8 mouse cellular contexts compared by ENCODE assay signal in genomic region chr2:26445666-26446445, GRCm38 (mm10). TPM values are rescaled to one million over a fixed set of nuclear protein-coding genes. Genes with fewer than 3 reads are reported as not detected.
A peak's percentile ranks its signal among the peaks of the same experiment; 100 is the strongest.
DNase-seq lines count a peak whose midpoint lies in the region; ATAC-seq and TF ChIP-seq lines count a peak whose summit lies in the region.

No protein-coding gene starts in this region.

- H3K4me3 ChIP-seq in bone marrow, adult 2 months (replicated peaks; ENCODE audit: control insufficient read depth, low read depth, low read length): peak overlapping the region; percentile 78
- peak overlapping the region; percentile 86 for H3K4me3 ChIP-seq in forebrain, embryonic 14.5 days (ENCODE audit: low read depth, low read length)
- H3K4me3 ChIP-seq in lung, embryonic 14.5 days (ENCODE audit: low read depth, low read length): peak overlapping the region; percentile 94

- intact Hi-C loops in heart, postnatal 36 days (cut with DNase I): loop anchor here (2.0 to 5.0 kb wide), 3 partner anchors 33 to 191 kb away; no protein-coding TSS in a partner anchor

- H3K4me1 ChIP-seq in bone marrow, adult 2 months (ENCODE audit: control insufficient read depth, insufficient read depth, low read length): peaks cover 5% of the 10 kb centered on the region
- H3K4me1 ChIP-seq in forebrain, embryonic 14.5 days (ENCODE audit: control insufficient read depth, insufficient read depth, low read length): peaks cover 27% of the 10 kb centered on the region
- peaks cover 14% of the 10 kb centered on the region for H3K4me1 ChIP-seq in lung, embryonic 14.5 days (ENCODE audit: insufficient read depth)

- peak; percentile 95 for DNase-seq in ES-CJ7 (ENCODE audit: low read depth, low spot score)
- DNase-seq in forebrain, embryonic 14.5 days (ENCODE audit: low spot score): peak; percentile 97
- peak; percentile 85 to 98 for DNase-seq in heart, postnatal 36 days
- peak; percentile 91 for DNase-seq in layer of hippocampus, adult 9-10 months (ENCODE audit: low spot score)
- DNase-seq in lung, embryonic 14.5 days: peak; percentile 95
- peak; percentile 93 for DNase-seq in ovary, postnatal 10 days (ENCODE audit: low spot score)
- peak; percentile 86 for DNase-seq in urinary bladder, postnatal 25 days (ENCODE audit: low spot score)

- H3K27me3 ChIP-seq in forebrain, embryonic 14.5 days (replicated peaks; ENCODE audit: control insufficient read depth, insufficient read depth, low read length): no peaks in the 10 kb centered on the region
- no peaks in the 10 kb centered on the region for H3K27me3 ChIP-seq in lung, embryonic 14.5 days (ENCODE audit: insufficient read depth, low read length)

- no peaks in the 10 kb centered on the region for H3K9me3 ChIP-seq in forebrain, embryonic 14.5 days (replicated peaks; ENCODE audit: control insufficient read depth, low read length)
- H3K9me3 ChIP-seq in lung, embryonic 14.5 days (ENCODE audit: low read depth, low read length): no peaks in the 10 kb centered on the region

- under 1% methylated on average over 44 of the region's 44 CpGs for WGBS in bone marrow, adult 2 months
- WGBS in forebrain, embryonic 14.5 days: 1% methylated on average over 44 of the region's 44 CpGs
- under 1% methylated on average over 44 of the region's 44 CpGs for WGBS in lung, embryonic 14.5 days

- peaks cover 12% of the 10 kb centered on the region for H3K36me3 ChIP-seq in forebrain, embryonic 14.5 days (ENCODE audit: control insufficient read depth, insufficient read depth, low read length)
- H3K36me3 ChIP-seq in lung, embryonic 14.5 days (ENCODE audit: insufficient read depth): peaks cover 12% of the 10 kb centered on the region

- H3K27ac ChIP-seq in bone marrow, adult 2 months (ENCODE audit: control insufficient read depth, insufficient read depth, low read depth, low read length, poor library complexity): peak overlapping the region; percentile 81
- peak overlapping the region; percentile 74 for H3K27ac ChIP-seq in forebrain, embryonic 14.5 days (ENCODE audit: low read depth, low read length)
- peak overlapping the region; percentile 76 for H3K27ac ChIP-seq in lung, embryonic 14.5 days (ENCODE audit: low read depth)

- peak; percentile 91 for ATAC-seq in forebrain, embryonic 14.5 days
- peak; percentile 92 for ATAC-seq in lung, embryonic 14.5 days (ENCODE audit: insufficient read depth)

- peak overlapping the region; percentile 95 for H3K4me2 ChIP-seq in forebrain, embryonic 14.5 days (ENCODE audit: low read length)
- H3K4me2 ChIP-seq in lung, embryonic 14.5 days: peak overlapping the region; percentile 88

- no peak for TF ChIP-seq CTCF in bone marrow, adult 2 months (IDR thresholded peaks at IDR 0.05; ENCODE audit: control insufficient read depth, insufficient read depth, low read length)
- no peak; the same call in 1 of the 2 replicates for TF ChIP-seq CTCF in lung, embryonic 14.5 days (IDR thresholded peaks at IDR 0.05; ENCODE audit: low read depth)

- peak overlapping the region; percentile 73 for H3K9ac ChIP-seq in forebrain, embryonic 14.5 days (ENCODE audit: low read length)
- peak overlapping the region; percentile 71 for H3K9ac ChIP-seq in lung, embryonic 14.5 days

- TF ChIP-seq POLR2A in bone marrow, adult 2 months (IDR thresholded peaks at IDR 0.05; ENCODE audit: borderline replicate concordance, control insufficient read depth, low read depth, low read length): peak; percentile 11; the same call in 1 of the 2 replicates

RNA-seq across cellular contexts. Expression of gene Sec16a, which starts 0.8 kb away (rescaled TPM):
- 5.8 and 30.1 TPM in 2 replicates for polyA plus RNA-seq in bone marrow, adult 2 months (2011; ENCODE audit: insufficient read depth, insufficient read length, low replicate concordance, missing spikeins)
- 23.4 and 24.6 TPM in 2 replicates for polyA plus RNA-seq in forebrain, embryonic 14.5 days (2014; fragmentation: Nextera tagmentation; extraction: Ambion mirVana)
- total RNA-seq in heart, postnatal 36 days (2021): 10 to 100 TPM; 36.9 to 39.1 TPM
- polyA plus RNA-seq in lung, embryonic 14.5 days (2014; fragmentation: Nextera tagmentation; extraction: Ambion mirVana): 36.0 and 36.5 TPM in 2 replicates

RNA-seq across cellular contexts. Expression of gene Inpp5e, which starts 36.9 kb away (rescaled TPM):
- 10.7 and 21.5 TPM in 2 replicates for polyA plus RNA-seq in bone marrow, adult 2 months (2011; ENCODE audit: insufficient read depth, insufficient read length, low replicate concordance, missing spikeins)
- 13.9 and 16.2 TPM in 2 replicates for polyA plus RNA-seq in forebrain, embryonic 14.5 days (2014; fragmentation: Nextera tagmentation; extraction: Ambion mirVana)
- 10 to 100 TPM; 13.8 to 15.4 TPM for total RNA-seq in heart, postnatal 36 days (2021)
- 18.6 and 22.4 TPM in 2 replicates for polyA plus RNA-seq in lung, embryonic 14.5 days (2014; fragmentation: Nextera tagmentation; extraction: Ambion mirVana)

RNA-seq across cellular contexts. Expression of gene Pmpca, which starts 56.7 kb away (rescaled TPM):
- polyA plus RNA-seq in bone marrow, adult 2 months (2011; ENCODE audit: insufficient read depth, insufficient read length, low replicate concordance, missing spikeins): 25.5 and 34.2 TPM in 2 replicates
- 70.1 and 72.6 TPM in 2 replicates for polyA plus RNA-seq in forebrain, embryonic 14.5 days (2014; fragmentation: Nextera tagmentation; extraction: Ambion mirVana)
- total RNA-seq in heart, postnatal 36 days (2021): 100 to 1,000 TPM; 137 to 154 TPM
- 97.4 and 104 TPM in 2 replicates for polyA plus RNA-seq in lung, embryonic 14.5 days (2014; fragmentation: Nextera tagmentation; extraction: Ambion mirVana)

RNA-seq across cellular contexts. Expression of gene Entr1, which starts 56.7 kb away (rescaled TPM):
- 56.8 and 78.4 TPM in 2 replicates for polyA plus RNA-seq in bone marrow, adult 2 months (2011; ENCODE audit: insufficient read depth, insufficient read length, low replicate concordance, missing spikeins)
- 149 and 152 TPM in 2 replicates for polyA plus RNA-seq in forebrain, embryonic 14.5 days (2014; fragmentation: Nextera tagmentation; extraction: Ambion mirVana)
- total RNA-seq in heart, postnatal 36 days (2021): 10 to 100 TPM; 43.4 to 48.2 TPM
- 103 and 116 TPM in 2 replicates for polyA plus RNA-seq in lung, embryonic 14.5 days (2014; fragmentation: Nextera tagmentation; extraction: Ambion mirVana)

Comparison
In these comparisons a context has a peak if more than half of its experiments do, and no peak if none do; other contexts are left out.
1. Peak in every context shown above with its lines: DNase-seq, ATAC-seq, H3K4me3 ChIP-seq and H3K27ac ChIP-seq.